Mouse (Mus musculus): Measurements from ENCODE around the gene Lgals2. TPM values are rescaled to one million over a fixed set of nuclear protein-coding genes. Genes with fewer than 3 reads are reported as not detected.
A peak's percentile ranks its signal among the peaks of the same experiment; 100 is the strongest.

The Lgals2 gene
- polyA plus RNA-seq, 1 experiment from 2014 or later: 1.8 TPM

DNA sequence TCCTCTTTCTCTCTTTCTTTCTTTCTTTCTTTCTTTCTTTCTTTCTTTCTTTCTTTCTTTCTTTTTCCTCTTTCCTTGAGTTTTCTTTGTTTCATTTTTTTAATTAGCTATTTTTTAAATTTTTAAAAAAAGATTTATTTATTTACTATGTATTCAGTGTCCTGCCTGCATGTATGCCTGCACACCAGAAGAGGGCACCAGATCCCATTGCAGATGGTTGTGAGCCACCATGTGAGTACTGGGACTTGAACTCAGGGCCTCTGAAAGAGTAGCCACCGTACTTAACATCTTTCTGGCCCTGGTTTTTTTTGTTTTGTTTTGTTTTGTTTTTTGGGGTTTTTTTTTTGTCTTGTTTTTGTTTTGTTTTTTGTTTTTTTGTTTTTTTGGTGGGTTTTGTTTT is 25.7 kb downstream of the Lgals2 start:
- H3K36me3 ChIP-seq: no peaks in the 10 kb centered on the region
- ATAC-seq (replicated peaks; ENCODE audit: low FRiP score): no peak
- H3K9ac ChIP-seq: no peak overlapping the region
- no peak overlapping the region for H3K4me3 ChIP-seq (replicated peaks)
- H3K9me3 ChIP-seq (replicated peaks): no peaks in the 10 kb centered on the region
- H3K4me1 ChIP-seq: peaks cover 59% of the 10 kb centered on the region
- 88% methylated on average over 1 of the region's 1 CpGs for WGBS
- H3K4me2 ChIP-seq: no peak overlapping the region
- no peak overlapping the region for H3K27ac ChIP-seq
- H3K27me3 ChIP-seq: peaks cover 17% of the 10 kb centered on the region

DNA sequence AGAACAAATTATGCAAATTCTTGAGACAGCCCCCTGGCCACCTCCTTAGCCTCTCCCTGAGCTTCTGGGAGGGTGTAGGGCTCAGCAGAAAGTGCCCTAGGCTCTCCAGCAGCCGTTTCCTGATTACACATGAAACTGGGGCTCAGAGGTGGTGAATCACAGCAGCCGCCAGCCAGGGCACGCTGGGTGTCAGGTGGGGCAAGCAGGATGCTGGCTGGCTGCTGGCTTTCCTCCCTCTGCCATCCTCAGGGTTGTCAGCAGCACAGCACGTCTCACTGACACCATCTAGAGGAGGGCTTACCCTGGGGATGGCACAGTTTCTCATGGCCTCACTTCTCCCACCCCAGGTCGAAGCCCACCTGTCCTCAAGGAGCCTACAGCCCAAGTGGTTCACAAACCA is 27.0 kb downstream of the Lgals2 start:
- peaks cover 46% of the 10 kb centered on the region for H3K4me1 ChIP-seq
- no peak overlapping the region for H3K4me2 ChIP-seq
- no peaks in the 10 kb centered on the region for H3K36me3 ChIP-seq
- no peak overlapping the region for H3K4me3 ChIP-seq (replicated peaks)
- WGBS: 26% methylated on average over 5 of the region's 5 CpGs
- H3K9ac ChIP-seq: no peak overlapping the region
- H3K9me3 ChIP-seq (replicated peaks): no peaks in the 10 kb centered on the region
- peaks cover 17% of the 10 kb centered on the region for H3K27me3 ChIP-seq
- peak overlapping the region; percentile 28; the same call in 1 of the 2 replicates for H3K27ac ChIP-seq
- no peak for ATAC-seq (replicated peaks; ENCODE audit: low FRiP score)

DNA sequence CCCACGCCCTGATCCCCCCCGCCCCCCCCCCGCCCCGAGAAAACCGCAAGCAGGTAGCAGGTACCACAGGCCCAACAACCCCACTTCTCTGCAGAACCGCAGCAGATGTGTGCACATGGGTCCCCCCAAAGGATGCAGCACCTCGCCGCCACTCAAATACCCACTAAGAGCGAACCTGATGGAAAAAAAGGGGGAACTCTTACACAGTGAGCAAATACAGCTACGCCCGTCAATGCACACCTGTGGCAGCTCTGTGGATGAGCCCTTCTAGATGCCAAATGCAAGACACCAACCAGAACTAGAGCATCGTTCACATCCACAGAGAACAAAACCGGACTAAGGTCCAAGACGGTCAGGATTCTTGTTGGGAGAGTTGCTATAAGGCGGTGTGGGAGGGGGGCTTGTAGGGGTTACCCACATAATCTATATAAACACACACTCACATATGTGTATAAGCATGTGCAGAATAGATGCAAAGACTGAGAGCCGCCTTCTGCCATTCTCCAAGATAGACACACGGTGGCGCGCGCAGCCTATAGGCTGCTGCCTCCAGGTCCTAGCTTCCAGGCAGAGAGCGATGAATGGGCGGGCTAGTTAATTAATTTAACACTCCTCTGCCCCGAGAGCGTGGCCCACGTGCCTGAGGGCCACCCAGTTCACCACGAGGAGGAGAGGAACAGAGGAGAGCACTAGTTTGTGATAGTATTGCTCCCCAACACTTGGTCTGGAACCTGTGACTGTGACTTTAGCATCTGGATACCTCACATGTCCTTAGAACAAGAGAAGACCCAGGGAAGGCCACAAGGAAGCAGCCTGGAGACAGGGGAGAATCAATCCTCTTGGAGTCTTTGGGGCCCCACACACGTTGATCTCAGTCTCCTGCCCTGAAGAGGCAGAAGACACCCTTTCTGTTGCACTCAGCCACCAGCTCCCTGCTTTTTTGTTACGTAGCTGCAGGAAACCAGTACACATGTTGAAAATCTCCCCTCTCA is 28.8 kb downstream of the Lgals2 start:
- peaks cover 17% of the 10 kb centered on the region for H3K27me3 ChIP-seq
- WGBS: 23% methylated on average over 28 of the region's 28 CpGs
- ATAC-seq (replicated peaks; ENCODE audit: low FRiP score): peak; percentile 55; the same call in 1 of the 2 replicates
- no peaks in the 10 kb centered on the region for H3K9me3 ChIP-seq (replicated peaks)
- H3K9ac ChIP-seq: no peak overlapping the region
- no peak overlapping the region for H3K4me2 ChIP-seq
- H3K4me1 ChIP-seq: peaks cover 28% of the 10 kb centered on the region
- H3K4me3 ChIP-seq (replicated peaks): no peak overlapping the region
- no peak overlapping the region for H3K27ac ChIP-seq
- no peaks in the 10 kb centered on the region for H3K36me3 ChIP-seq

DNA sequence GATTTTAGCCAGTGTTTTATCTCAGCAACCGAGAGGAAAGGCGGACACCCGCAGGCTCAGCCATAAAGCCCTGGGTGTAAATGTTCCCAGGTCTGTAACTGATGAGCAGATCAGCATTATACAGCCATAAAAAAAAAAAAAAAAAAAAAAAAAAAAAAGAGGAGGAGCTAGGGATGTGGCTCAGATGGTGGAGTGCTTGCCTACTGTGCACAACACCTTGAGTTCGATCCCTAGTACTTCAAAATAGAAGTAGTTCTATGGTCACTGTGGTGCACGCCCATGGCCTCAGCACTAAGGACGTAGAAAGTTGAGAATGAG is 39.3 kb downstream of the Lgals2 start:
- ATAC-seq (replicated peaks; ENCODE audit: low FRiP score): no peak
- no peak overlapping the region for H3K27ac ChIP-seq

DNA sequence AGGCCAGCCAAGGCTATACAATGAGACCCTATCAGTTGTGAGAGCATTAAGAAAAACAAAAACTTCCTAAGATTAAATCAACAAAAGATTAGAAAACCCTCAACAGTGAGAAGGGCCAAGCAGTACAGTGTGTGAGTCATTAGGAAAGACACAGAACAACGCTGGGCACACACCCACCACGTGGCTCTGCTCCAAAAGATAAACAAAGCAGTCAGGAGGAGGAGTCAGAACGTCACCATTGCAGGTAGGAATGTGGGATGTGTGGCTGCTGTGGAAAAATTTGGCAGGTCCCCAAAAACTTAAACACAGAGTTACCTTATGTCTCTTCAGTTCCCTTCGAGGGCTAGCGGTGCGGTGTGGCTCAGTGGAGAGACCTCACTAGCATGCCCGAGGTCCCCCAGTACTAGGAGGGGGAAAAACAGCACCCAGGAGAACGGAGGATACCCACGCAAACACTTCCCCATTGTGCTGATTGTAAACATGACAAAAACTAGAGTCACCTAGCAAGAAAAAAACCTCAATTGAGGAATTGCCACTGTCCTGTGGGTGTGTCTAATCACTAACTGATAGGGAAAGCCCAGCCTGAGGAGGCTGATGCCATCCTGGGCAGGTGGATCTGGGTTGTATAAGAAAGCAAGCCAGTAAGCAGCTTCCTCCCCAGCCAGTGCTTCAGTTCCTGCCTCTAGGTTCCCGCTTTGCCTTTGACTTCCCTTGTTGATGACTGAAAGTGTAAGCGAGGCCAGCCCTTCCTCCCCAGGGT is 39.8 kb downstream of the Lgals2 start:
- Histone ChIP-seq H3K9me3 (replicated peaks) (no peaks in the 10 kb centered on the region), H3K27me3 (peaks cover 4% of the 10 kb centered on the region; the same call in 1 of the 2 replicates), H3K4me2 (no peak overlapping the region), H3K36me3 (no peaks in the 10 kb centered on the region), H3K9ac (no peak overlapping the region), H3K4me3 (replicated peaks) (no peak overlapping the region), H3K4me1 (peaks cover 7% of the 10 kb centered on the region; the same call in 1 of the 2 replicates), H3K27ac (no peak overlapping the region)
- no peak; the same call in 1 of the 2 replicates for ATAC-seq (replicated peaks; ENCODE audit: low FRiP score)
- WGBS: 47% methylated on average over 11 of the region's 11 CpGs

More for the DNA sequence above, 39.3 kb downstream of the Lgals2 start:
- peaks cover 6% of the 10 kb centered on the region; the same call in 1 of the 2 replicates for H3K4me1 ChIP-seq
- no peak overlapping the region for H3K9ac ChIP-seq
- H3K36me3 ChIP-seq: no peaks in the 10 kb centered on the region
- 56% methylated on average over 6 of the region's 6 CpGs for WGBS
- no peaks in the 10 kb centered on the region for H3K9me3 ChIP-seq (replicated peaks)
- H3K4me3 ChIP-seq (replicated peaks): no peak overlapping the region
- H3K27me3 ChIP-seq: peaks cover 8% of the 10 kb centered on the region; the same call in 1 of the 2 replicates
- H3K4me2 ChIP-seq: no peak overlapping the region

DNA sequence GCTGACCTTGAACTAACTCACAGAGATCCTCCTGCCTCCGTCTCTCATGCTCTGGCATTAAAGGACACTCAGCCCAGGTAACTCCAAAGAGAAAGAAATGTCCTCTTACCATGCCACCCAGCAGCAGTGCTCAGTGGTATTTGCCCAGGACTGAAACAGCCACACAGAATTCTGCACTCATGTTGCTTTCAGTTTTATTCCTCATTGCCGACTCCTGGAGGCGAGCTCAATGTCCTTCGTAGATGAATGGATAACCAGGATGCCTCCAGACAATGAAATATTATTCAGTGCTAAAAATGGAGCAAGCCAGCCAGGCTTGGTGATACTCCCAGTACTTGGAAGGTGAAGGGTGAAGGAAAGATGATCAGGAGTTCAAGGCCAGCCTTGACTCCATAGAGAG is 41.7 kb downstream of the Lgals2 start:
- Histone ChIP-seq H3K4me1 (peaks cover 15% of the 10 kb centered on the region), H3K27me3 (no peaks in the 10 kb centered on the region), H3K4me3 (replicated peaks) (no peak overlapping the region), H3K27ac (no peak overlapping the region), H3K9me3 (replicated peaks) (no peaks in the 10 kb centered on the region), H3K4me2 (no peak overlapping the region), H3K9ac (no peak overlapping the region), H3K36me3 (no peaks in the 10 kb centered on the region)
- no peak for ATAC-seq (replicated peaks; ENCODE audit: low FRiP score)
- 85% methylated on average over 4 of the region's 4 CpGs for WGBS

DNA sequence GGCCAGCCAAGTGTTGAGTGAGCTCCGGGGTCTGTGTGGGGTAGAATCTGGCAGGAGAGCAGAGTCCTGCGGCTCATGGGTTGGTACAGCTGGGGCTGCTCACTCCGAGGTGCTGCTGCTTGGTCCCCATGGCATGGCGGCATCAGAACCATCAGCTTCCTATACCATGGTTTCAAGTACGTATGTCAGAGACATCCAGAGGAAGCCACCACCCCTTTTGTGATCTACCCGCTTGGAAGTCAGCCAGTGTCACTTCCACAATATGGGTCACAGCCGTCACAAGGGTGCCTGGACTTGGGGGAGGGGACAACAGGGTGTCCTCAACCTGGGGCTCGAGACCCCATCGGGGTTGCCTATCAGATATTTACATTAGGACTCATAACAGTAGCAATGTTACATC is 45.2 kb downstream of the Lgals2 start:
- H3K27me3 ChIP-seq: peaks cover 10% of the 10 kb centered on the region; the same call in 1 of the 2 replicates
- no peak overlapping the region for H3K9ac ChIP-seq
- H3K36me3 ChIP-seq: no peaks in the 10 kb centered on the region
- no peak overlapping the region for H3K4me2 ChIP-seq
- WGBS: 67% methylated on average over 9 of the region's 9 CpGs
- no peak overlapping the region for H3K27ac ChIP-seq
- H3K4me3 ChIP-seq (replicated peaks): no peak overlapping the region
- no peak for ATAC-seq (replicated peaks; ENCODE audit: low FRiP score)
- no peaks in the 10 kb centered on the region for H3K9me3 ChIP-seq (replicated peaks)
- H3K4me1 ChIP-seq: peaks cover 47% of the 10 kb centered on the region

DNA sequence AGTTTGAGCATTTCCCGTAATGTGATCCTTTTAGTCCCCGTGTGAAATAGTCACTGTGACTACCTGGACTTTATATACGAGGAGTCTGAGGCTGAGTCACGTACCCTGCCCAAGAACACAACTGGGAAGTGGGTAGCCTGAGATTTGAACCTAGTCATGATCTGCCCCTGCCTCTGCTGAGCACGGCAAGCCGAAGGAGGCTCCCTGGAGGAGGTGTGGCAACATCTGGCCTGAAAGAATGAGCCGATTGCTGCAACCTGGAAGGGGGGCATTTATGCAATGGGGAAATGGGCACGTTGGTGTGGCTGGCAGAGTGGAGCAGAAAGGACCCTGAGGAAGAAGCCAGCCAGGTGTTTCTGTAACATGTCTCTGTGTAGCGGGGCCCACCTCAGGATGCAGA is 45.6 kb downstream of the Lgals2 start:
- Histone ChIP-seq H3K4me2 (no peak overlapping the region), H3K27me3 (peaks cover 14% of the 10 kb centered on the region; the same call in 1 of the 2 replicates), H3K9ac (no peak overlapping the region), H3K36me3 (no peaks in the 10 kb centered on the region), H3K9me3 (replicated peaks) (no peaks in the 10 kb centered on the region), H3K27ac (no peak overlapping the region), H3K4me3 (replicated peaks) (no peak overlapping the region), H3K4me1 (peaks cover 51% of the 10 kb centered on the region)
- 52% methylated on average over 9 of the region's 9 CpGs for WGBS
- ATAC-seq (replicated peaks; ENCODE audit: low FRiP score): no peak

DNA sequence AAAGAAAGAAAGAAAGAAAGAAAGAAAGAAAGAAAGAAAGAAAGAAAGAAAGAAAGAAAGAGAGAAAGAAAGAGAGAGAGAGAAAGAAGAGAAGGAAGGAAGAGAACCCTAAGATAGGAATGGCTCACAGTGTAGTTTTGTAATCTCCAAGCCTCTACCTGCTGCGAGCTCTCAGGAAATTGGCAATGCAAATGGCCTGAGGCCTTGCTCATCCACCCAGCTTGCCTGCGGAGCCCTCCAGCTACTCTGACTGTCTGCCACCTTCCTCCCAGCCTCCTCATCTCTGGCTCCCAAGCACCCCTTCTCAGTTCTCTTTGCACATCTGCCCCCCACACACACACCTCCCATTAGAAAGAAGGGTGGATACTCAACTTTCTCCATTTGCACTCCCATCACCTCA is 46.3 kb downstream of the Lgals2 start:
- Histone ChIP-seq H3K4me2 (no peak overlapping the region), H3K4me3 (replicated peaks) (no peak overlapping the region)
- WGBS: 80% methylated on average over 2 of the region's 2 CpGs

DNA sequence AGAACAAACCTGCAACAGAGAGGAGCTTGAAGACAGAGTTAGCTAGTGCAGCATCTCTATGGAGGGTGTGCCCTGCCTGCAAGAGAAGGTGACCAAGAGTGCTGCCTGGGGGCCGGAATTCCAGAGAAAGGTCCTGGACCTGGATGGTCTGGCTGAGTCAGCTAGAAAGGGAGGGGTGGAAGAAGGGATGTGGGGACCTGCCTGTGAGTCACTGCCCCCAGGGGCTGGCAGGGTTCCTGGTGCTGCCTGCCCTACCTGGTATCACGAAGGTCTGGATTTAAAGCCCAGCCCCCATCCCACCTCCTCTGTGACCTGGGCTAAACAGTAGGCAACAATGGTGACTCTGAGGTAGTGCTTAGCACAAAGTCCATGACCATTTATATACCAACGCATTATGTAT is 48.2 kb downstream of the Lgals2 start:
- Histone ChIP-seq H3K4me2 (no peak overlapping the region), H3K9ac (no peak overlapping the region), H3K36me3 (no peaks in the 10 kb centered on the region), H3K27me3 (peaks cover 28% of the 10 kb centered on the region), H3K9me3 (replicated peaks) (no peaks in the 10 kb centered on the region), H3K4me3 (replicated peaks) (no peak overlapping the region), H3K27ac (peak overlapping the region; percentile 50; the same call in 1 of the 2 replicates), H3K4me1 (peaks cover 75% of the 10 kb centered on the region)
- 60% methylated on average over 3 of the region's 3 CpGs for WGBS
- ATAC-seq (replicated peaks; ENCODE audit: low FRiP score): no peak

More for the DNA sequence above, 46.3 kb downstream of the Lgals2 start:
- no peak overlapping the region for H3K9ac ChIP-seq
- H3K4me1 ChIP-seq: peaks cover 57% of the 10 kb centered on the region
- ATAC-seq (replicated peaks; ENCODE audit: low FRiP score): no peak
- no peaks in the 10 kb centered on the region for H3K9me3 ChIP-seq (replicated peaks)
- H3K27ac ChIP-seq: no peak overlapping the region
- H3K36me3 ChIP-seq: no peaks in the 10 kb centered on the region
- peaks cover 14% of the 10 kb centered on the region; the same call in 1 of the 2 replicates for H3K27me3 ChIP-seq

DNA sequence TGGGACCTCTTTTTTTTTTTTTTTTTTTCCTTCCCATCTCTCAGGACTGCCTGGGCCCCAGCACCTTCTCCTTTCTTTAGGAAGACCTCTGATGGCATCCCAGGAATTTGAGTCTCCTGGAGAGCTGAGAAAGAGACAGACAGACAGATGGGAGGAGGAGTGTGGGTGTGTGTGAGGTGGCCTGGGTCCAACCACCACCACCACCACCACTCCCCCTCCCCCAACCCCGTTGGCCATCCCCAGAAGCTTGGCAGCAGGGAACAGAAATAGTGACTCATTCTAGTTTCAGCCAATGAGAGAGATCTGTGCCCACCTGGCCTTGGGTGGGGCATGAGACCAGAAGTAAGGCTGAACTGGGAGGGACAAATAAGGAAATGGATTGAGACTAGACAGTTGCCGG is 48.7 kb downstream of the Lgals2 start:
- H3K9ac ChIP-seq: no peak overlapping the region
- peaks cover 32% of the 10 kb centered on the region for H3K27me3 ChIP-seq
- no peak overlapping the region for H3K4me3 ChIP-seq (replicated peaks)
- peaks cover 81% of the 10 kb centered on the region for H3K4me1 ChIP-seq
- 43% methylated on average over 2 of the region's 2 CpGs for WGBS
- H3K27ac ChIP-seq: peak overlapping the region; percentile 41
- H3K36me3 ChIP-seq: no peaks in the 10 kb centered on the region
- no peaks in the 10 kb centered on the region for H3K9me3 ChIP-seq (replicated peaks)
- H3K4me2 ChIP-seq: no peak overlapping the region
- ATAC-seq (replicated peaks; ENCODE audit: low FRiP score): no peak

DNA sequence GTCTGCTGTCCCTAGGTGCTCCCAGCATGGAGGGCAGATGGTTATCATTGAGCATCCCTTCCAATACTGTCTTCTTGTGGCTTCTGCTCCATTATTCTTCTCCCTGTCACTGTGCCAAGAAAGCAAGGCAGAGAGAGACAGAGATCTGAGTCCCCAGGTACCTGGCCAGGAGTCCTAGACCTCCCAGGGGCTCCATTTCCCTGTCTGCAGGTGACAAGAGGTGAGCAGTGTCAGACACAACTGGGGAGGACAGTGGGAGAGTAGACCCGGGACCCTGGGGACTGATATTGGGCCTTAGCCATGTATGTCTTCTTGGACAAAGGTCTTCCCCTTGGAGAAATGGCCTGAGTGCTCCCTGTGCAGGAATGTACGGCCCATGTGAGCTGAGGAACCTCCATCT is 50.0 kb downstream of the Lgals2 start:
- peaks cover 78% of the 10 kb centered on the region for H3K4me1 ChIP-seq
- peaks cover 44% of the 10 kb centered on the region for H3K27me3 ChIP-seq
- no peaks in the 10 kb centered on the region for H3K9me3 ChIP-seq (replicated peaks)
- no peaks in the 10 kb centered on the region for H3K36me3 ChIP-seq
- no peak overlapping the region for H3K27ac ChIP-seq
- no peak overlapping the region for H3K9ac ChIP-seq
- ATAC-seq (replicated peaks; ENCODE audit: low FRiP score): no peak
- H3K4me3 ChIP-seq (replicated peaks): no peak overlapping the region
- H3K4me2 ChIP-seq: no peak overlapping the region
- WGBS: 78% methylated on average over 2 of the region's 2 CpGs

Measured in kidney, embryonic 15.5 days (tissue).